ENCODE assay signal across 9 mouse cellular contexts in the genomic region with DNA sequence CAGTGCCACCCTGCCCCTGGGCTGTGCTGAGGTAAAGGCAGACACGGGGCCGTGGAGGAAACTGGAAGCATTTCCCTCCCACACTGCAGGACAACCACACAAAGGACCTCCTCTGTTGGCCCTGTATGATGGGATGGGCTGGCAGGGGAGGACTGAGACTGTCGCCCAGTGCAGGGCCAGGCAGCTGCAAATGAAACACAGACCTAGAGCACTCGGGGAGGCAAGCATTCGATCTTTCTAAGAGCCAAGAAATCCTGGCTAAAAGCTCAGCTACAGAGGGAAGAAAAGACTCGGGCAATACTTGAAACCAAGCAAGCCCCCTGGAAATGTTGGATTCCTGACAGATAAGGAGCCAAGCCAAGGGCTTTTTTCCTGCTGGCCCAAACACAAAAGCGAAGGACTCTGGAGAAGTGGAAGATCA.
DNase-seq lines count a peak whose midpoint lies in the region; ATAC-seq and TF ChIP-seq lines count a peak whose summit lies in the region.
"Had no signal": no experiment of that assay in that cellular context is flagged by ENCODE, and none has a peak within 500 bp of the region (broad histone marks: within the 10 kb centered on the region; RNA-seq: fewer than 3 reads in every experiment).

No protein-coding gene starts in this region.

- H3K9ac ChIP-seq in heart, embryonic 11.5 days (ENCODE audit: low read depth, low read length) = 0 out of 2 replicates have a peak overlapping the region, but pooled peaks have one; percentile 24
- no peak overlapping the region for H3K9ac ChIP-seq in heart, adult 2 months (ENCODE audit: low read depth, low read length)
- H3K9ac ChIP-seq in midbrain, embryonic 15.5 days = no peak overlapping the region
- H3K9ac ChIP-seq in lung, postnatal 0 days (replicated peaks; ENCODE audit: low read depth) = no peak overlapping the region

- intact Hi-C loops in heart, adult 2 months (cut with DNase I) = no loop called here
- intact Hi-C loops in gastrocnemius, adult 2 months (cut with DNase I) = no loop called here

- TF ChIP-seq POLR2A in heart, adult 2 months (IDR thresholded peaks at IDR 0.05; ENCODE audit: insufficient read depth, low read depth, low read length) = no peak
- TF ChIP-seq POLR2A in olfactory bulb, adult 2 months (IDR thresholded peaks at IDR 0.05; ENCODE audit: insufficient read depth, low read depth, low read length) = no peak

- no peaks in the 10 kb centered on the region for H3K4me1 ChIP-seq in heart, embryonic 11.5 days (ENCODE audit: control insufficient read depth, insufficient read depth, low read length)
- H3K4me1 ChIP-seq in heart, adult 2 months (ENCODE audit: control insufficient read depth, insufficient read depth, low read length) = peaks cover 2% of the 10 kb centered on the region; the same call in 1 of the 2 replicates
- peaks cover 11% of the 10 kb centered on the region for H3K4me1 ChIP-seq in midbrain, embryonic 15.5 days
- H3K4me1 ChIP-seq in midbrain, embryonic 10.5 days = peaks cover 20% of the 10 kb centered on the region
- peaks cover 11% of the 10 kb centered on the region; the same call in 1 of the 2 replicates for H3K4me1 ChIP-seq in olfactory bulb, adult 2 months (ENCODE audit: control insufficient read depth, insufficient read depth, low read length)
- peaks cover 8% of the 10 kb centered on the region for H3K4me1 ChIP-seq in lung, postnatal 0 days (ENCODE audit: insufficient read depth, low read depth, low read length)

- H3K4me3 ChIP-seq in heart, embryonic 11.5 days (ENCODE audit: low read depth, low read length) = no peak overlapping the region
- no peak overlapping the region for H3K4me3 ChIP-seq in heart, adult 2 months
- H3K4me3 ChIP-seq in midbrain, embryonic 15.5 days = no peak overlapping the region
- no peak overlapping the region for H3K4me3 ChIP-seq in midbrain, embryonic 10.5 days
- peak overlapping the region; percentile 30; the same call in 1 of the 2 replicates for H3K4me3 ChIP-seq in gastrocnemius, adult 2 months
- H3K4me3 ChIP-seq in olfactory bulb, adult 2 months (ENCODE audit: insufficient read depth, low read depth, low read length) = no peak overlapping the region
- no peak overlapping the region for H3K4me3 ChIP-seq in lung, postnatal 0 days (ENCODE audit: low read depth, low read length)
- H3K4me3 ChIP-seq: megakaryocyte, embryonic 14.5 days had no signal

- TF ChIP-seq CTCF in heart, adult 2 months (IDR thresholded peaks at IDR 0.05) = no peak
- no peak for TF ChIP-seq CTCF in gastrocnemius, adult 2 months (IDR thresholded peaks at IDR 0.05)
- TF ChIP-seq CTCF in olfactory bulb, adult 2 months (IDR thresholded peaks at IDR 0.05; ENCODE audit: insufficient read depth, low read depth, low read length) = no peak
- TF ChIP-seq CTCF in lung, postnatal 0 days (IDR thresholded peaks at IDR 0.05) = no peak

- no peak for DNase-seq in heart, adult 2 months
- no peak for DNase-seq in midbrain, embryonic 10.5 days (ENCODE audit: low spot score)
- peak; percentile 37 for DNase-seq in gastrocnemius, adult 2 months
- DNase-seq in lung, postnatal 0 days (ENCODE audit: low spot score) = no peak

- 48% methylated on average over 7 of the region's 7 CpGs for WGBS in heart, embryonic 11.5 days (ENCODE audit: insufficient replicate concordance)
- 31% methylated on average over 7 of the region's 7 CpGs for WGBS in heart, adult 2 months
- WGBS in midbrain, embryonic 15.5 days = 43% methylated on average over 7 of the region's 7 CpGs
- WGBS in midbrain, embryonic 10.5 days = 69% methylated on average over 7 of the region's 7 CpGs
- 40% methylated on average over 7 of the region's 7 CpGs for WGBS in olfactory bulb, adult 2 months
- 30% methylated on average over 7 of the region's 7 CpGs for WGBS in lung, postnatal 0 days

- H3K4me2 ChIP-seq in heart, embryonic 11.5 days = no peak overlapping the region
- no peak overlapping the region for H3K4me2 ChIP-seq in midbrain, embryonic 15.5 days
- H3K4me2 ChIP-seq in lung, postnatal 0 days (replicated peaks; ENCODE audit: low read depth, low read length) = no peak overlapping the region

- no peaks in the 10 kb centered on the region for H3K9me3 ChIP-seq in heart, embryonic 11.5 days (replicated peaks; ENCODE audit: control insufficient read depth, low read length)
- H3K9me3 ChIP-seq in midbrain, embryonic 15.5 days = no peaks in the 10 kb centered on the region
- H3K9me3 ChIP-seq in midbrain, embryonic 10.5 days (replicated peaks) = no peaks in the 10 kb centered on the region
- H3K9me3 ChIP-seq in lung, postnatal 0 days (ENCODE audit: low read length) = no peaks in the 10 kb centered on the region

- peaks cover 7% of the 10 kb centered on the region for H3K27me3 ChIP-seq in heart, embryonic 11.5 days (ENCODE audit: control insufficient read depth, insufficient read depth, low read length)
- H3K27me3 ChIP-seq in heart, adult 2 months (ENCODE audit: control insufficient read depth, insufficient read depth, low read length) = no peaks in the 10 kb centered on the region
- H3K27me3 ChIP-seq in midbrain, embryonic 15.5 days (replicated peaks) = no peaks in the 10 kb centered on the region
- peaks cover 12% of the 10 kb centered on the region for H3K27me3 ChIP-seq in midbrain, embryonic 10.5 days (ENCODE audit: low read depth, poor library complexity, severe bottlenecking)
- peaks cover 9% of the 10 kb centered on the region; the same call in 1 of the 2 replicates for H3K27me3 ChIP-seq in lung, postnatal 0 days (replicated peaks; ENCODE audit: insufficient read depth, low read length)

- H3K79me2 ChIP-seq in heart, adult 2 months (replicated peaks; ENCODE audit: control insufficient read depth, insufficient read depth, low read length) = no peaks in the 10 kb centered on the region

- no peaks in the 10 kb centered on the region for H3K36me3 ChIP-seq in heart, embryonic 11.5 days (ENCODE audit: control insufficient read depth, insufficient read depth, low read length)
- no peaks in the 10 kb centered on the region for H3K36me3 ChIP-seq in heart, adult 2 months (ENCODE audit: control insufficient read depth, insufficient read depth, low read length)
- H3K36me3 ChIP-seq in midbrain, embryonic 15.5 days (replicated peaks) = no peaks in the 10 kb centered on the region
- no peaks in the 10 kb centered on the region for H3K36me3 ChIP-seq in midbrain, embryonic 10.5 days
- H3K36me3 ChIP-seq in lung, postnatal 0 days (ENCODE audit: insufficient read depth, low read length) = no peaks in the 10 kb centered on the region

- ATAC-seq in heart, embryonic 11.5 days (replicated peaks; ENCODE audit: insufficient number of reproducible peaks, low FRiP score, low TSS enrichment) = no peak
- ATAC-seq in midbrain, embryonic 15.5 days (replicated peaks) = no peak
- no peak for ATAC-seq in monocyte, adult 5-6 weeks (replicated peaks; ENCODE audit: insufficient number of reproducible peaks, low FRiP score, low TSS enrichment, poor library complexity, severe bottlenecking)
- no peak; the same call in 1 of the 2 replicates for ATAC-seq in lung, postnatal 0 days

- H3K27ac ChIP-seq in heart, embryonic 11.5 days (ENCODE audit: low read depth, low read length) = no peak overlapping the region
- H3K27ac ChIP-seq in heart, adult 2 months = no peak overlapping the region
- H3K27ac ChIP-seq in midbrain, embryonic 15.5 days = peak overlapping the region; percentile 10; the same call in 1 of the 2 replicates
- H3K27ac ChIP-seq in midbrain, embryonic 10.5 days (replicated peaks) = no peak overlapping the region
- H3K27ac ChIP-seq in gastrocnemius, adult 2 months = peak overlapping the region; percentile 25
- peak overlapping the region; percentile 4; the same call in 1 of the 2 replicates for H3K27ac ChIP-seq in olfactory bulb, adult 2 months (ENCODE audit: insufficient read depth, low read depth, low read length)
- H3K27ac ChIP-seq in lung, postnatal 0 days (ENCODE audit: low read length) = no peak overlapping the region

- TF ChIP-seq EP300 in heart, adult 2 months (IDR thresholded peaks at IDR 0.05; ENCODE audit: insufficient read depth, low read depth, low read length) = no peak
- TF ChIP-seq EP300 in lung, postnatal 0 days (IDR thresholded peaks at IDR 0.05) = no peak

Comparison
In these comparisons a context has a peak if more than half of its experiments do, and no peak if none do; other contexts are left out.
1. H3K27ac ChIP-seq: peak in midbrain, embryonic 15.5 days (single experiment), gastrocnemius, adult 2 months (single experiment) and olfactory bulb, adult 2 months (single experiment); none in heart, embryonic 11.5 days (single experiment), heart, adult 2 months (single experiment), midbrain, embryonic 10.5 days (single experiment) and lung, postnatal 0 days (single experiment).